Mouse (Mus musculus) kidney, embryonic 14.5 days (tissue): ENCODE measurements at regions not wholly inside any gene's neighbourhood (a gene's known extent, or its start where the extent isn't known, plus 50 kb on each side); places are given as distances from the start of the nearest gene placed in this dataset.

Source experiments
- ATAC-seq: fragments of 200-750 bp; cut with Nextera tagmentation; 2 replicates; pipeline ENCODE4 v1.8.0; 2017; ENCODE audit warnings: moderate number of reproducible peaks, mild to moderate bottlenecking, moderate TSS enrichment, moderate library complexity; ENCODE audit not compliant: low FRiP score, low TSS enrichment
- H3K27ac ChIP-seq: fragments of 300-500 bp; sonication (generic); 2 replicates; pipeline ENCODE4 v1.5.1; 2014; ENCODE audit warnings: low read depth, mild to moderate bottlenecking, low read length, moderate library complexity, mixed read lengths
- H3K27me3 ChIP-seq: fragments of 300-500 bp; sonication (generic); 2 replicates; pipeline ENCODE4 v1.6.1; 2014; ENCODE audit warnings: mild to moderate bottlenecking, low read length; ENCODE audit not compliant: control insufficient read depth, insufficient read depth
- H3K36me3 ChIP-seq: fragments of 300-500 bp; sonication (generic); 2 replicates; pipeline ENCODE4 v1.6.1; 2014; ENCODE audit warnings: low read length, mixed read lengths; ENCODE audit not compliant: control insufficient read depth, insufficient read depth
- H3K4me1 ChIP-seq: fragments of 300-500 bp; sonication (generic); 2 replicates; pipeline ENCODE4 v1.6.1; 2014; ENCODE audit warnings: low read length, mixed read lengths; ENCODE audit not compliant: control insufficient read depth, insufficient read depth
- H3K4me2 ChIP-seq: fragments of 300-500 bp; sonication (generic); replicated peaks from 2 replicates; pipeline ENCODE4 v1.6.1; 2014; ENCODE audit warnings: low read depth, mild to moderate bottlenecking, low read length
- H3K4me3 ChIP-seq: fragments of 300-500 bp; sonication (generic); 2 replicates; pipeline ENCODE4 v1.5.1; 2014; ENCODE audit warnings: mild to moderate bottlenecking, low read length
- H3K9ac ChIP-seq: fragments of 300-500 bp; sonication (generic); 2 replicates; pipeline ENCODE4 v1.6.1; 2014; ENCODE audit warnings: low read depth, mild to moderate bottlenecking, low read length, moderate library complexity
- H3K9me3 ChIP-seq: fragments of 300-500 bp; sonication (generic); 2 replicates; pipeline ENCODE4 v1.6.1; 2016; ENCODE audit warnings: low read length; ENCODE audit not compliant: control insufficient read depth
- WGBS: fragments of 180-500 bp; shearing (Covaris S2); extraction: QIAGEN DNeasy Blood & Tissue Kit; methylation state at CpG from one replicate; pipeline ENCODE4 v1.1.7; 2014; 5-methylcytosine and 5-hydroxymethylcytosine counted together

GRCm38 (mm10) chr3:149353958-149354357, 363.6 kb upstream of the Adgrl2 start:
- Histone ChIP-seq H3K4me1 (no peaks in the 10 kb centered on the region), H3K9me3 (no peaks in the 10 kb centered on the region), H3K36me3 (no peaks in the 10 kb centered on the region), H3K27me3 (no peaks in the 10 kb centered on the region), H3K4me3 (no peak overlapping the region), H3K27ac (no peak overlapping the region), H3K4me2 (no peak overlapping the region), H3K9ac (no peak overlapping the region)
- WGBS, result 92% methylated on average over 5 of the region's 5 CpGs
- ATAC-seq, result no peak

DNA sequence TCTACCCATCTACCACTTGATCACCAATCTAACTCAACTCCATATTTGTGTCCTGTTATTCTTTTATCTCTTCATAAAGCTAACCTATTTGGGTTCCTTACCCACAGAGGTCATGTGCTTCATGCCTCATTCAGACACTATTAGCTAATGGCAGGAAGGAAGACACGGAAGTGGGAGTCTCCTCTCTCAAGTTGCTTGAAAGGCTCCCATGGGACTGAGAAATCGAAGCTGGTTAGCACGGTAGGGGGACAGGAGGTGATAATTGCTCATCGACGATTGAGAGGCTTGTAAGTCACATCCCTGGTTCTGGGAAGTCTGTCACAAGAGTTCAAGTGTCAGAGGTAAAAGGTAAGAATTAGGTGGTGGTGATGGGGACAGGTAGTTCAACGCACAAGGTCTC, 362.2 kb upstream of the Adgrl2 start:
- WGBS, result 34% methylated on average over 6 of the region's 6 CpGs

DNA sequence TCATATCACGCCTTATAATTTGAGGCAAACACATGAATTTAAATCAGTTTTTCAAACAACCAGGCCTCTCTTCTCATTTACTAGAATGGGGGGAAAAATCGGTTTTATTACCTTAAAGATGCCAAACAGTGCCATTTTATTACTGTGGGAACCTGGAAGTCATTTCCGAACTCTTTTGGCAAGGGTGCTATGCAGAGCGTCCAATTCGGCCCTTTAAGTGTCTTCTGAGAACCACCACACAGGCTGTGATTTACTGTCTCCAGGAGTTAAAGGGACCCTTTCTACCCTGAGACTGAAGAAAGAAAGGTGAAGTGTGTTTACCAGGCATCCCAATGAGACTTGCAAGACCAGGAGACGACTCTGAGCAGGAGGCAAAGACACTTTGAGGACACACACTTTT, 359.4 kb upstream of the Adgrl2 start:
- Histone ChIP-seq H3K4me2 (no peak overlapping the region), H3K4me3 (no peak overlapping the region), H3K27me3 (no peaks in the 10 kb centered on the region), H3K9me3 (no peaks in the 10 kb centered on the region), H3K9ac (no peak overlapping the region), H3K27ac (no peak overlapping the region), H3K36me3 (no peaks in the 10 kb centered on the region), H3K4me1 (no peaks in the 10 kb centered on the region)
- ATAC-seq, result no peak
- WGBS, result 26% methylated on average over 6 of the region's 6 CpGs

More for the DNA sequence above, 362.2 kb upstream of the Adgrl2 start:
- no peak overlapping the region for H3K9ac ChIP-seq
- no peaks in the 10 kb centered on the region for H3K27me3 ChIP-seq
- no peak overlapping the region for H3K4me2 ChIP-seq
- no peak overlapping the region for H3K27ac ChIP-seq
- no peaks in the 10 kb centered on the region for H3K36me3 ChIP-seq
- H3K4me3 ChIP-seq, result no peak overlapping the region
- no peak for ATAC-seq
- H3K9me3 ChIP-seq, result no peaks in the 10 kb centered on the region
- H3K4me1 ChIP-seq, result no peaks in the 10 kb centered on the region

DNA sequence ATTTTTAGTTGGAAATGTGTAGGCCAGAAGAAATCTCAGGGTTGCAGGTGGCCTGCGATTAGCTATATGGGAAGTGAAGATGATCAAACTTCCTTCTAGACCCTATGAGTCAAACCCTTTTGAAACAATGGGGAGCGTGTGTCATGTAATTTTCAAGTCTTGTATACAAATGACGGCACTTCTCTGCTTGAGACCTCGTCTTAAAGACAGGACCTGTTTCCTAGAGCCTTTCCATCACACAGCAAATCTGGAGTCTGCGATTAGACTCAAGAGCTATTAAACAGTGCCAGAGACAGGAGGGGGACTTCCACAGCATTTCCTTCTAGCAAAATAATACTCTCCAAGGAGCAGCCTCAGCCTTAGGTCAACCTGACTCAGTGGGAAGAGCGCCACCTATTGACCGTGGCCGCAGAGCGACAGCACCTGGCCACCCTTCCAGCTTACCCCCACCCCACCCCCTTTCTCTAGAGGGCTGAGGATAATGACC, 358.9 kb upstream of the Adgrl2 start:
- Histone ChIP-seq H3K9ac (no peak overlapping the region), H3K36me3 (no peaks in the 10 kb centered on the region), H3K27ac (no peak overlapping the region), H3K9me3 (no peaks in the 10 kb centered on the region), H3K4me1 (no peaks in the 10 kb centered on the region), H3K4me2 (no peak overlapping the region), H3K4me3 (no peak overlapping the region), H3K27me3 (no peaks in the 10 kb centered on the region)
- 34% methylated on average over 9 of the region's 9 CpGs for WGBS
- peak; percentile 80; the same call in 1 of the 2 replicates for ATAC-seq

GRCm38 (mm10) chr3:149348459-149348971, 358.2 kb upstream of the Adgrl2 start:
- ATAC-seq, result no peak
- Histone ChIP-seq H3K4me1 (no peaks in the 10 kb centered on the region), H3K27me3 (no peaks in the 10 kb centered on the region), H3K9ac (no peak overlapping the region), H3K36me3 (no peaks in the 10 kb centered on the region), H3K9me3 (no peaks in the 10 kb centered on the region), H3K4me2 (no peak overlapping the region), H3K27ac (no peak overlapping the region), H3K4me3 (no peak overlapping the region)
- 61% methylated on average over 1 of the region's 1 CpGs for WGBS

- no peaks in the 10 kb centered on the region for H3K4me1 ChIP-seq
- no peak overlapping the region for H3K4me2 ChIP-seq
- WGBS, result 58% methylated on average over 6 of the region's 6 CpGs
- no peak overlapping the region for H3K4me3 ChIP-seq
- H3K27ac ChIP-seq, result no peak overlapping the region
- H3K36me3 ChIP-seq, result no peaks in the 10 kb centered on the region
- no peak overlapping the region for H3K9ac ChIP-seq
- H3K27me3 ChIP-seq, result no peaks in the 10 kb centered on the region
- ATAC-seq, result no peak
- no peaks in the 10 kb centered on the region for H3K9me3 ChIP-seq
Measured at GRCm38 (mm10) chr3:149347241-149347992, 357.1 kb upstream of the Adgrl2 start.

DNA sequence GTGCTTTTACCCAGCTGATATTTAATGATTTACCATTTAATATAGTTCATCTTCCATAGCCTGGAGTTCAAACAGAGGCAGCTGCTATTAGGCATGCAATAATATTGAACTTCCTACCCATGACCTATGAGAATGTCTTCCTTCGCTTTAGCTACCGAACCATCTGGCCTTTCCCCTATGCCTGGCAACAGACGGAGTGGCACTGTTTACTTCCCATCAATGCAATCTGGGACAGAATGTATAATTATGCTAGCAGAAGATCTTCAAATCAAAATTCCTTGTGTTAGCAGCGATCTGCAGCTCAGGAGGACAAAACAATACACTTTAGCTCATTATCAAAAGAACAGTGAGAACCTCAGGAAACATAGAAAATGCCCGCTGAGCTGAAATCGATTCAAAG, 352.2 kb upstream of the Adgrl2 start:
- Histone ChIP-seq H3K4me2 (no peak overlapping the region), H3K9me3 (no peaks in the 10 kb centered on the region), H3K4me3 (no peak overlapping the region), H3K9ac (no peak overlapping the region), H3K36me3 (no peaks in the 10 kb centered on the region), H3K27ac (no peak overlapping the region), H3K4me1 (no peaks in the 10 kb centered on the region), H3K27me3 (no peaks in the 10 kb centered on the region)
- ATAC-seq, result no peak
- 90% methylated on average over 6 of the region's 6 CpGs for WGBS

GRCm38 (mm10) chr3:149339374-149339753, 349.0 kb upstream of the Adgrl2 start:
- Histone ChIP-seq H3K27me3 (no peaks in the 10 kb centered on the region), H3K4me2 (no peak overlapping the region), H3K9me3 (no peaks in the 10 kb centered on the region), H3K4me1 (no peaks in the 10 kb centered on the region; the same call in 1 of the 2 replicates), H3K36me3 (no peaks in the 10 kb centered on the region), H3K9ac (no peak overlapping the region), H3K27ac (no peak overlapping the region), H3K4me3 (no peak overlapping the region)
- no peak for ATAC-seq
- 90% methylated on average over 3 of the region's 3 CpGs for WGBS

DNA sequence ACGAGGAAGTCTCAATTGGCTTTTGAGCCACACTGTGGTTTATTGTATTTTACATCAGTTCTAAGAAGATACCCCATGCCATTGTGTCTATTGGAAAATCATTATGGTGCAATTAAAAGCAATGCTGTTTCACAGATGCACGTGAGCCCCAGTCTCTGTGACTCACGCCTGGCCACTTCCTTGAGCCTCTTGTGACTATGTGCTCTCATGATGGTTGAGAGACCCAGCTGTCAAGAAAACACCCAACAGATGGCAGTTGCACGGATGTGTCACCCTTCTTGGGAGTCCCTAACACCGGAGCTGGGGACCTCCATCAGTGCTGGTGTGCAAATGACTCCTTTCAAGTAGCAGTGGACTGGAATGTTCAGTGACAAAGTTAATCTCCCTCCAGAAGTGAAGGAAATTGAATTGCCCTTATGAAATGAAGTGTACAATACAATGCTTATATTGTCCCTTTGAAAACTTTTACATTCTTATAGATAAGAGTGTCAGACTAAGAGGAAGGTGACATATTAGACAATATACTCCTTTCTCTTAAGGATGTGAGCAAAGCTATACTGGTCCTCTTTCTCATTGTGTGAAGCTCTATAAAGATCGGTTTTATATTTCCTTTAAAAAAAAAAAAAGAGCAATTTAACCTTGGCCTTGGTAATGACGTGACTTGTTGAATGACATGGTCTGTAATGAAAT, 348.5 kb upstream of the Adgrl2 start:
- no peak overlapping the region for H3K27ac ChIP-seq

More for the DNA sequence above, 348.5 kb upstream of the Adgrl2 start:
- no peaks in the 10 kb centered on the region for H3K36me3 ChIP-seq
- H3K4me2 ChIP-seq, result no peak overlapping the region
- no peak overlapping the region for H3K4me3 ChIP-seq
- no peak overlapping the region for H3K9ac ChIP-seq
- ATAC-seq, result no peak
- H3K27me3 ChIP-seq, result no peaks in the 10 kb centered on the region
- WGBS, result 57% methylated on average over 7 of the region's 7 CpGs
- no peaks in the 10 kb centered on the region for H3K9me3 ChIP-seq
- H3K4me1 ChIP-seq, result no peaks in the 10 kb centered on the region; the same call in 1 of the 2 replicates
